Mouse (Mus musculus): ENCODE data around the gene Ccdc149. TPM values are rescaled to one million over a fixed set of nuclear protein-coding genes. Genes with fewer than 3 reads are reported as not detected.
A peak's percentile ranks its signal among the peaks of the same experiment; 100 is the strongest.

Gene Ccdc149
- total and polyA plus RNA-seq, 2 experiments from 2014 or later, result 14.4 to 15.6 TPM

- Histone ChIP-seq H3K4me1 (ENCODE audit: insufficient read depth, low read length) (no peaks in the 10 kb centered on the region), H3K9ac (replicated peaks; ENCODE audit: low read length) (no peak overlapping the region), H3K4me3 (ENCODE audit: low read length) (no peak overlapping the region), H3K4me2 (ENCODE audit: low read depth, low read length) (no peak overlapping the region), H3K36me3 (ENCODE audit: insufficient read depth, low read length) (peaks cover 3% of the 10 kb centered on the region; the same call in 1 of the 2 replicates), H3K27me3 (ENCODE audit: insufficient read depth, low read length) (no peaks in the 10 kb centered on the region), H3K27ac (no peak overlapping the region), H3K9me3 (ENCODE audit: low read length) (no peaks in the 10 kb centered on the region)
- ATAC-seq (no peak), DNase-seq (ENCODE audit: low spot score) (no peak)
- 72% methylated on average over 7 of the region's 7 CpGs for WGBS
- TF ChIP-seq CTCF (IDR thresholded peaks at IDR 0.05; ENCODE audit: low read depth), result no peak
Measured at GRCm38 (mm10) chr5:52388092-52388749, 83.1 kb downstream of the Ccdc149 start.

GRCm38 (mm10) chr5:52386016-52386415, 85.3 kb downstream of the Ccdc149 start:
- Histone ChIP-seq H3K4me3 (ENCODE audit: low read length) (no peak overlapping the region), H3K27me3 (ENCODE audit: insufficient read depth, low read length) (no peaks in the 10 kb centered on the region), H3K4me2 (ENCODE audit: low read depth, low read length) (no peak overlapping the region), H3K9ac (replicated peaks; ENCODE audit: low read length) (no peak overlapping the region), H3K27ac (no peak overlapping the region), H3K4me1 (ENCODE audit: insufficient read depth, low read length) (no peaks in the 10 kb centered on the region), H3K36me3 (ENCODE audit: insufficient read depth, low read length) (peaks cover 3% of the 10 kb centered on the region; the same call in 1 of the 2 replicates), H3K9me3 (ENCODE audit: low read length) (no peaks in the 10 kb centered on the region)
- ATAC-seq, result no peak
- no peak for TF ChIP-seq CTCF (IDR thresholded peaks at IDR 0.05; ENCODE audit: low read depth)
- DNase-seq (ENCODE audit: low spot score), result no peak
- WGBS, result 85% methylated on average over 2 of the region's 2 CpGs

GRCm38 (mm10) chr5:52383748-52384147, 87.6 kb downstream of the Ccdc149 start:
- Histone ChIP-seq H3K36me3 (ENCODE audit: insufficient read depth, low read length) (no peaks in the 10 kb centered on the region), H3K9ac (replicated peaks; ENCODE audit: low read length) (no peak overlapping the region), H3K4me2 (ENCODE audit: low read depth, low read length) (no peak overlapping the region), H3K27me3 (ENCODE audit: insufficient read depth, low read length) (no peaks in the 10 kb centered on the region), H3K4me1 (ENCODE audit: insufficient read depth, low read length) (no peaks in the 10 kb centered on the region), H3K27ac (no peak overlapping the region), H3K9me3 (ENCODE audit: low read length) (no peaks in the 10 kb centered on the region), H3K4me3 (ENCODE audit: low read length) (no peak overlapping the region)
- no peak for TF ChIP-seq CTCF (IDR thresholded peaks at IDR 0.05; ENCODE audit: low read depth)
- DNase-seq (ENCODE audit: low spot score), result no peak
- no peak for ATAC-seq
- WGBS, result 87% methylated on average over 5 of the region's 5 CpGs

GRCm38 (mm10) chr5:52382837-52383236, 88.5 kb downstream of the Ccdc149 start:
- no peaks in the 10 kb centered on the region for H3K9me3 ChIP-seq (ENCODE audit: low read length)
- no peaks in the 10 kb centered on the region for H3K4me1 ChIP-seq (ENCODE audit: insufficient read depth, low read length)
- no peak overlapping the region for H3K27ac ChIP-seq
- peak; percentile 39; the same call in 1 of the 2 replicates for ATAC-seq
- 51% methylated on average over 8 of the region's 8 CpGs for WGBS
- H3K36me3 ChIP-seq (ENCODE audit: insufficient read depth, low read length), result no peaks in the 10 kb centered on the region
- TF ChIP-seq CTCF (IDR thresholded peaks at IDR 0.05; ENCODE audit: low read depth), result no peak
- no peak overlapping the region for H3K9ac ChIP-seq (replicated peaks; ENCODE audit: low read length)
- no peak overlapping the region for H3K4me2 ChIP-seq (ENCODE audit: low read depth, low read length)
- no peaks in the 10 kb centered on the region for H3K27me3 ChIP-seq (ENCODE audit: insufficient read depth, low read length)
- DNase-seq (ENCODE audit: low spot score), result no peak
- no peak overlapping the region for H3K4me3 ChIP-seq (ENCODE audit: low read length)

GRCm38 (mm10) chr5:52375847-52376246, 95.5 kb downstream of the Ccdc149 start:
- no peaks in the 10 kb centered on the region for H3K36me3 ChIP-seq (ENCODE audit: insufficient read depth, low read length)
- no peak for TF ChIP-seq CTCF (IDR thresholded peaks at IDR 0.05; ENCODE audit: low read depth)
- H3K9ac ChIP-seq (replicated peaks; ENCODE audit: low read length), result no peak overlapping the region
- H3K4me3 ChIP-seq (ENCODE audit: low read length), result no peak overlapping the region
- no peaks in the 10 kb centered on the region for H3K27me3 ChIP-seq (ENCODE audit: insufficient read depth, low read length)
- no peaks in the 10 kb centered on the region for H3K9me3 ChIP-seq (ENCODE audit: low read length)
- DNase-seq (ENCODE audit: low spot score), result no peak
- H3K27ac ChIP-seq, result no peak overlapping the region
- no peak for ATAC-seq
- no peak overlapping the region for H3K4me2 ChIP-seq (ENCODE audit: low read depth, low read length)
- 70% methylated on average over 9 of the region's 9 CpGs for WGBS
- no peaks in the 10 kb centered on the region for H3K4me1 ChIP-seq (ENCODE audit: insufficient read depth, low read length)

GRCm38 (mm10) chr5:52370901-52371300, 100.4 kb downstream of the Ccdc149 start:
- TF ChIP-seq CTCF (IDR thresholded peaks at IDR 0.05; ENCODE audit: low read depth), result no peak
- no peak overlapping the region for H3K4me2 ChIP-seq (ENCODE audit: low read depth, low read length)
- DNase-seq (ENCODE audit: low spot score) (no peak), ATAC-seq (no peak)
- no peaks in the 10 kb centered on the region for H3K9me3 ChIP-seq (ENCODE audit: low read length)
- H3K27me3 ChIP-seq (ENCODE audit: insufficient read depth, low read length), result no peaks in the 10 kb centered on the region
- H3K4me3 ChIP-seq (ENCODE audit: low read length), result no peak overlapping the region
- H3K9ac ChIP-seq (replicated peaks; ENCODE audit: low read length), result no peak overlapping the region
- H3K36me3 ChIP-seq (ENCODE audit: insufficient read depth, low read length), result no peaks in the 10 kb centered on the region
- H3K27ac ChIP-seq, result no peak overlapping the region
- no peaks in the 10 kb centered on the region; the same call in 1 of the 2 replicates for H3K4me1 ChIP-seq (ENCODE audit: insufficient read depth, low read length)
- 91% methylated on average over 6 of the region's 6 CpGs for WGBS

All from hindbrain, postnatal 0 days (tissue).